Mouse (Mus musculus): ENCODE data around the gene Ap2a1. TPM values are rescaled to one million over a fixed set of nuclear protein-coding genes. Genes with fewer than 3 reads are reported as not detected.
A peak's percentile ranks its signal among the peaks of the same experiment; 100 is the strongest.

Ap2a1 gene
- polyA plus RNA-seq, 1 experiment = 88.2 TPM

GRCm38 (mm10) chr7:44953561-44953960, 24.3 kb upstream of the Ap2a1 start:
- no peak for DNase-seq (ENCODE audit: low read depth)

DNA sequence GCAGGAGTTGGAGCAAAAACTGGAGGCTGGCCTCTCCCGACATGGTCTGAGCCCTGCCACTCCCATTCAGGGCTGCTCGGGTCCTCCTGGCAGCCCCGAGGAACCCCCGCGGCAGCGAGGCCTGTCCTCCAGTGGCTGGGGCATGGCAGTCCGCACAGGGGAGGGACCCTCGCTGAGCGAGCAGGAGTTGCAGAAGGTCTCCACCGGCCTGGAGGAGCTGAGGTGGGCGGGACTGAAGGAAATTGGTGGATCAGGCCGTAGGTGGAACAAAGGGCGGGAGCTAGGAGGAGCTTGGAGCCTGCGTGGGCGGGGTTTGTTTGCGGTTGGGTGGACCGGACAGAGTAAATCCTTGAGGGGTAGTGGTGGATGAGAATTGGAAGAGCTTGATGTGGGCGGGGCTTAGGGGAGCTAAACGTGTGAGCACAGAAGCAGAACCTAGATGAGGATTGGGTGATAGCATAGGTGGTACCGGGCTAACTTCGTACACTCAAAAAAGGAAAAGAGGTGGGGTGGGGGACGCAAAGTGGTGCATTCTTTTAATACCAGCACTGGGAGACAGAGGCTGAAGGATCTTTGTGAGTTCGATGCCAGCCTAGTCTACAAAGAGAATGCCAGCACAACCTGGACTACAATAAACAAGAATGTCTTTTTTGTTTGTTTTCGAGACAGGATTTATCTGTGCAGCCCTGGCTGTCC, 23.5 kb upstream of the Ap2a1 start:
- DNase-seq (ENCODE audit: low read depth) = peak; percentile 83

DNA sequence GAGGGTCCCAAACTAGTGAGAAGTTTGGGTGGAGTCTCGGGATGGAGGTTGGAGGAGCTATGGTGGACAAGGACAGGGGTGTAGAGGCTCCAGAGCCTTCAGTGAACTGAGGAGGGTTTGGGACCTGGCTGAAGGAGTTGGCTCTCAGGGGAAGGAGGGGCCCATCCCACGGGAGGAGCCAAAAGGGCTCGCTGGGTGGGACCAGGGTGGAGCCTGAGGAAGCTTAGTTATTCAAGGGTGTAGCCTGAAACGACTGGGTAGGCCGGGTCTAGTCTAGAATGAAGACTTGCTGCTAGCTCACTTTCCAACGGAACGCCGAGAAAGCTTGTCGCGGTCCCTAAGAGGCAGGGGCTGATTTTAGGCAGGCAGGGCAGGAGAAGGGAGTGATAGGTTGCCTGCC, 22.7 kb upstream of the Ap2a1 start:
- DNase-seq (ENCODE audit: low read depth) = no peak

DNA sequence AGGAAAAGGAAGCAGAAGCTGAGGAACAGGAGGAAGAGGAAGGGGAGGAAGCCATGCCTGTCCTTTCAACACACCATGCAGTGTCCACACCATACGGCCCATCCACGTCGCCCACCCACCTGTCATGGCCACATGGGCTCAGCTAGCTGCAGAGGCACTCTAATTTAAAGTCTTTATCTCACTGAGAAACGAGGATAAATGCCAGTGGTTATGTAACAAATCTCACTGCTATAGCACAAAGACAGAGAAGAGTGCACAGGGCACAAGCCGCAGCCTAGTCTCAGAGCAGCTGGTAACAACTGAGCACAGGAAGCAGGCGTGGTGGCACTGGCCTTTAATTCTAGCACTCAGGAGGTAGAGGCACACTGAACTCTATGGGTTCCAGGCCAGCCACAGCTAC, 20.6 kb upstream of the Ap2a1 start:
- no peak for DNase-seq (ENCODE audit: low read depth)

- DNase-seq (ENCODE audit: low read depth) = no peak
Measured at GRCm38 (mm10) chr7:44942904-44943303, 13.6 kb upstream of the Ap2a1 start, which contains the start of gene Tsks. Gene Tsks (plus strand): TSS chr7:44943204.

DNA sequence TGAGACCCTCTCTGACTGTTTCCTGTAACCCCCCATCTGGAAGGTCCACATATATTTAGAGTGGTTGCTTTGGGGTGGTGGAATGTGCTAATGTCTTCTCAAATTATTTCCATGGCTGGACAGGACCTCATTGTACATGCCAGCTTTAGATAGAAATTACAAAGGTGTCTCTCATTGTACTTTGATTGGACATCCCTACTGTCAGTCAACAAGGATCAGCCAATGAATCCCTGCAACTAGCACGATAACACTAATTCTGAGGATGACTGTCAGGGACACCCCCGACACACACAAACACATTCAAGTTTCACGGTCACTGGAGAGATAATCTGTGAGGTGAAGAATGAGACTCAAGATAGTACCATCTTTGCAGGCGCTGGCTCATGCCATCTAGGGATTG, 9.4 kb upstream of the Ap2a1 start:
- no peak for DNase-seq (ENCODE audit: low read depth)

DNA sequence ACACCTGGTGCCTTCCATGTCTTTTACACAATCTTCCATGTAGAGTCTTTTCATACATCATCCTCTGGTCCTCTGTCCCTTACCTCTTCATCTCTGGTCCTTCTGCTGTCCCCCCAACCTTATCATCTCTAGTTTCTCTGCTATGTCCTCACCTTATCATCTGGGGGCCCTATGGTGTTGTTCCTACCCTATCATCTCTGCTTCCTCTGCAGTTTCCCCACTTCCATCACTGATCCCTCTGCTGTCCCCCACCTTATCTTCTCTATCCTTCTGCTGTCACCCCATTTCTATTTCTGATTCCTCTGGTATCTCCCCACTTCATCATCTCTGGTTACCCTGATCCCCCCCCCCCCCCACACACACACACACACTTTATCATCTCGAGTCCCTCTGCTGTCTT, 726 bp downstream of the Ap2a1 start:
- no peak for DNase-seq (ENCODE audit: low read depth)

DNA sequence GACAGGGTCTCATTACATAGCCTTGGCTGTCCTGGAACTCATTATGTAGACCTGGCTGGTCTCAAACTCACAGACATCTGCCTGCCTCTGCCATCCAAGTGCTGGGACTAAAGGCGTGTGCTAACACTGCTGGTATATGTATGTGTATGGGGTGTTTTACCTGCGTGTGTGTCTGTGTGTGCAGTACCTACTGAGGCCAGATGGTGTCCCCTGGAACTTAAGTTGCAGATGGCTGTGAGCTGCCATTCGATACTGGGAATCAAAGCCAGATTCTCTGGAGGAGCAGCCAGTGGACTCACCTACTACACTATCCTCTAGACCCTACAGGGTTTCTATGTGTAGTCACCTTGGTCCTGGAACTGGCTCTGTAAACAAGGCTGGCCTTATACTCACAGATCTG, 3.8 kb downstream of the Ap2a1 start:
- no peak for DNase-seq (ENCODE audit: low read depth)

DNA sequence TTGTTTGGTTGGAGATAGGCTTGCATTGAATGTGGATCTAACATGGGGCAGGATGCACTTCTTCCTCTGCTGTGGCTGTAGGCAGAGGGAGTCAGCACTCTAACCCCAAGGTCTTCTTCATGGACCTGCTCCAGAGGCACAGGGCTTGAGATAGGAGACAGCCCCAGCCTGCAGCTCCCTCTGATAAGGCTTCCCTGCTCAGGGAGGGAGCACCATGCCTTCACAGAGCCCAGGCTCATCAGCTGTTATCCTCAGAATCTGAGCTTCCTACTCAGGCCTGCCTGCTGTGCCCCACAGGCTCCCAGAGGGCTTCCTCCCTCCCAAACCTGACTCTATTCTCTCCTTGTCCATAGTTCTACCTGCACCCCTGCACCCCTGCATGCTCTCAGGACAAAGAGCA, 6.8 kb downstream of the Ap2a1 start:
- DNase-seq (ENCODE audit: low read depth) = no peak

- DNase-seq (ENCODE audit: low read depth) = no peak
Measured at GRCm38 (mm10) chr7:44919127-44919526, 10.2 kb downstream of the Ap2a1 start.

DNA sequence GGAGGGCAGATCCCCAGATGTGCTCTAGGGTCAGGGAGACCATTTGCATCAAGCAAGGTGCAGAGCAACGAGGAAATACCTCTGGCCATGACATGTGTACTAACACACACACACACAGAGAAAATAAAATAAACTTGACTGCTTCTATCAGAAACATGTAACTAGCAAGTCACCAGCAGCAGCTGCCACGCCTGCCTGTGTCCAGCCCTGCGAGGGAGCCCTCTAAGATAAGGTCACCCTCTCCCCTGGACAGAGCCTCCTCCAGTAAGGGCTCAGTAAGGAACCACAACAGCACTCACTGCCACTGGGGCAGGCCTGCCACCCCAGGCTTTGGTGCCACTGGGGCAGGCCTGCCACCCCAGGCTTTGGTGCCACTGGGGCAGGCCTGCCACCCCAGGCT, 11.1 kb downstream of the Ap2a1 start:
- no peak for DNase-seq (ENCODE audit: low read depth)

- DNase-seq (ENCODE audit: low read depth) = no peak
Measured at GRCm38 (mm10) chr7:44916881-44917280, 12.4 kb downstream of the Ap2a1 start.

DNA sequence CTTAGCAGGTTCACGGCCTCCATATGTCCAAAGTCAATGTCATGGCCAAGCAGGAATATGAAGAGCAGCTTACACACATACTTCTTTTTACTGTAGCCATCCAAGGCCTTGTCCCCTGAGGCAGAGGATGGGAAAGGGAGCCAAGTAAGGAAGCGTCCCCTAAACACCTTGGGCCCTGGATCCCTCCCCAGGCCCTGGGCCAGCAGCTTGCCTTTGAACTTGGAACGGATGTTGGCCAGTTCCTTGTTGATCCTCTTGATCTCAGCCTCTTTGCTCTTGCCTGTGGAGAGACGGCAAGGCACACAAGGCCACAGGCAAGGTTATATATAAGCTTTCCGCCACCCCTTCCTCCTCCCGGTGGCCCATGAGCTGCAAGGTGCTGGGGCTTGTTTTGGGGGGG, 13.1 kb downstream of the Ap2a1 start:
- no peak for DNase-seq (ENCODE audit: low read depth)

GRCm38 (mm10) chr7:44915314-44915713, 14.0 kb downstream of the Ap2a1 start:
- no peak for DNase-seq (ENCODE audit: low read depth)

- no peak for DNase-seq (ENCODE audit: low read depth)
Measured at GRCm38 (mm10) chr7:44914396-44914795, 14.9 kb downstream of the Ap2a1 start.

GRCm38 (mm10) chr7:44908706-44909476, 20.4 kb downstream of the Ap2a1 start:
- DNase-seq (ENCODE audit: low read depth) = no peak

GRCm38 (mm10) chr7:44905430-44905829, 23.9 kb downstream of the Ap2a1 start:
- no peak for DNase-seq (ENCODE audit: low read depth)

- no peak for DNase-seq (ENCODE audit: low read depth)
Measured at GRCm38 (mm10) chr7:44901230-44901722, 28.0 kb downstream of the Ap2a1 start.

- no peak for DNase-seq (ENCODE audit: low read depth)
Measured at GRCm38 (mm10) chr7:44900632-44901031, 28.7 kb downstream of the Ap2a1 start.

DNA sequence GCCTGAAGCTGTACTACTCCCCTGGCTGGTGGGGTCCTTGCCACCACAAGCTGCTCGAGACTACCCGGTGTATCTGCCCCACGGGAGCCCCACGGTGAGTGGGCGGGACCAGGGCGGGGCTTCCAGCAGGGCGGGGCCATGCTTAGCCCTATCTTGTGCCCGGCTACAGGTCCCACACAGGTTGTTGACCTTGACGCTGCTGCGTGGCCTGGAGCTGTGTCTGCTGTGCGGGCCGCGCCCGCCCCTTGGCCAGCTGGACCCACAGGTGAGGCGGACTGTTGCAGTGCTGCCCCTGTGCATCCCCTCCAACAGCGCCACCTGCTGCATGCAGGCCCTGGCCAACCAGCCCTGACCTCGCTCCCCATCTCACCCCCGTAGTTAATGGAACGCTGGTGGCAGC, 30.7 kb downstream of the Ap2a1 start:
- DNase-seq (ENCODE audit: low read depth) = no peak

GRCm38 (mm10) chr7:44896499-44896898, 32.8 kb downstream of the Ap2a1 start:
- no peak for DNase-seq (ENCODE audit: low read depth)

DNA sequence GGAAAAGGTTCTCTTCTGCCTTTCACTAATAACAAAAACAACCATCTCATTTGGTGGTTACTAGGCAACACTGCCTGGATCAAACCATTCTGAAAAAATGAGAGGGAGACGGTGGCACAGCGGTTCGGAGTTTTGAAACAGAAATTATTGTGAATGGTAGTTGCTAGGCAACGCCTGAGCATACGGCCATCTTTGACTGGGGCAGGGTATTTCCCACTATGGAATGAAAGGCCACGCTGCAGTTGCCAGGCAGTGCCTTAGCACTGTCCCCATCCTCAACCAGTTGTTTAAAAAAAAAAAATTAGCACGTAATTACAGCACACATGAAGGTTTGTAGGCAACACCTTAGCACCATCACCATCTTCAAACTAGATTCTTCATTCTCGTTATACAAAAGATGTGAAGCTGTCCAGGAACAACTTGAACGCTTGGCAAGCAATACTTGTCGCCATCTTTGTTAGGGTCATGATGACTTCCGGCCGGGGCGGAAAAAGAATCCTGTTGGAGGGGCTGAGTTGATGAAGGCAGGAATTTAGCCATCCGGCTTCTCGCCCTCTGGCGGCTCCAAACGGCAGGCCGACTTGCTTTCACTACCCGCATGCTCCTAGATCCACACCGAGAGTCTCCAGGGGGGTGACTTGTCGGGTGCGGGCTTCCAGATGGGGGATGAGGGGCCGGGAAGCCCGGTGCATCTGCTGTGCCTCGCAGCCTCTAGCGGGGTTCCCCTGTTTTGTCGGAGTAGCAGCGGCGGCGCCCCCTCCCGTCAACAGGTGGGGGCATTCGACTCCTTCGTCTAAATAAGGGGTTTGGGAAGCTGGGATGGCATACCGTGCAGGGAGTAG, 33.5 kb downstream of the Ap2a1 start, which contains the start of gene Fuz:
Gene Fuz (plus strand): TSS at position 487 of the 842 bp plus-strand sequence.
- DNase-seq (ENCODE audit: low read depth) = peak; percentile 69

Measured in gonadal fat pad, adult 2 months (tissue).